Mouse (Mus musculus) liver, embryonic 15.5 days (tissue): ENCODE data around the gene Itpkb. TPM values are rescaled to one million over a fixed set of nuclear protein-coding genes. Genes with fewer than 3 reads are reported as not detected.
A peak's percentile ranks its signal among the peaks of the same experiment; 100 is the strongest.

Experiments used
- ATAC-seq: fragments of 200-750 bp; cut with Nextera tagmentation; 2 replicates; pipeline ENCODE4 v1.8.0; 2017; ENCODE audit warnings: moderate number of reproducible peaks, mild to moderate bottlenecking, moderate library complexity; ENCODE audit not compliant: insufficient read depth
- H3K27ac ChIP-seq: fragments of 300-500 bp; sonication (generic); replicated peaks from 2 replicates; pipeline ENCODE4 v1.5.1; 2015; ENCODE audit warnings: mild to moderate bottlenecking, inconsistent platforms
- H3K27me3 ChIP-seq: fragments of 300-500 bp; sonication (generic); 2 replicates; pipeline ENCODE4 v1.6.1; 2015; ENCODE audit warnings: mild to moderate bottlenecking, inconsistent platforms
- H3K36me3 ChIP-seq: fragments of 300-500 bp; sonication (generic); replicated peaks from 2 replicates; pipeline ENCODE4 v1.6.1; 2015; ENCODE audit warnings: moderate library complexity, mild to moderate bottlenecking, inconsistent platforms
- H3K4me1 ChIP-seq: fragments of 300-500 bp; sonication (generic); replicated peaks from 2 replicates; pipeline ENCODE4 v1.6.1; 2015; ENCODE audit warnings: inconsistent platforms
- H3K4me2 ChIP-seq: fragments of 300-500 bp; sonication (generic); 2 replicates; pipeline ENCODE4 v1.6.1; 2015; ENCODE audit warnings: moderate library complexity, mild to moderate bottlenecking, inconsistent platforms
- H3K4me3 ChIP-seq: fragments of 300-500 bp; sonication (generic); replicated peaks from 2 replicates; pipeline ENCODE4 v1.5.1; 2015; ENCODE audit warnings: mild to moderate bottlenecking, inconsistent platforms
- H3K9ac ChIP-seq: fragments of 300-500 bp; sonication (generic); 2 replicates; pipeline ENCODE4 v1.6.1; 2015; ENCODE audit warnings: moderate library complexity, mild to moderate bottlenecking, inconsistent platforms
- H3K9me3 ChIP-seq: fragments of 300-500 bp; sonication (generic); replicated peaks from 2 replicates; pipeline ENCODE4 v1.6.1; 2016; ENCODE audit warnings: inconsistent platforms
- WGBS: fragments of 180-500 bp; shearing (Covaris S2); methylation state at CpG from one replicate; pipeline ENCODE4 v1.1.7; 2015; ENCODE audit warnings: mixed read lengths; ENCODE audit not compliant: insufficient replicate concordance; 5-methylcytosine and 5-hydroxymethylcytosine counted together
- polyA plus RNA-seq: library from polyadenylated mRNA; unstranded; fragments of >200 nt; fragmentation: Nextera tagmentation; extraction: Ambion mirVana; gene quantifications from 2 replicates; pipeline ENCODE4 v1.2.1, GENCODE M21; 2015

Gene Itpkb
- polyA plus RNA-seq, 1 experiment from 2014 or later: 1.3 TPM

GRCm38 (mm10) chr1:180362176-180362575 is 31.9 kb downstream of the Itpkb start:
- ATAC-seq: no peak

GRCm38 (mm10) chr1:180362844-180363243 is 32.6 kb downstream of the Itpkb start:
- Histone ChIP-seq H3K4me2 (no peak overlapping the region), H3K4me3 (no peak overlapping the region), H3K9me3 (no peaks in the 10 kb centered on the region), H3K9ac (no peak overlapping the region), H3K36me3 (no peaks in the 10 kb centered on the region), H3K27me3 (0 out of 2 replicates have a peak, but pooled peaks cover 8% of the 10 kb centered on the region), H3K4me1 (peaks cover 47% of the 10 kb centered on the region), H3K27ac (0 out of 2 replicates have a peak overlapping the region, but pooled peaks have one; percentile 19)
- WGBS: 42% methylated on average over 5 of the region's 5 CpGs
- ATAC-seq: no peak

More at GRCm38 (mm10) chr1:180362176-180362575, 31.9 kb downstream of the Itpkb start:
- Histone ChIP-seq H3K36me3 (no peaks in the 10 kb centered on the region), H3K9ac (no peak overlapping the region), H3K4me1 (peaks cover 50% of the 10 kb centered on the region), H3K9me3 (no peaks in the 10 kb centered on the region), H3K4me3 (no peak overlapping the region), H3K27me3 (0 out of 2 replicates have a peak, but pooled peaks cover 8% of the 10 kb centered on the region), H3K27ac (no peak overlapping the region), H3K4me2 (no peak overlapping the region)
- WGBS: 78% methylated on average over 4 of the region's 4 CpGs

GRCm38 (mm10) chr1:180363317-180363716 is 33.0 kb downstream of the Itpkb start:
- no peak overlapping the region for H3K4me2 ChIP-seq
- no peaks in the 10 kb centered on the region for H3K36me3 ChIP-seq
- WGBS: 52% methylated on average over 3 of the region's 3 CpGs
- H3K4me1 ChIP-seq: peaks cover 46% of the 10 kb centered on the region
- H3K9ac ChIP-seq: no peak overlapping the region
- ATAC-seq: no peak
- 0 out of 2 replicates have a peak overlapping the region, but pooled peaks have one; percentile 19 for H3K27ac ChIP-seq
- no peak overlapping the region for H3K4me3 ChIP-seq
- H3K27me3 ChIP-seq: 0 out of 2 replicates have a peak, but pooled peaks cover 8% of the 10 kb centered on the region
- H3K9me3 ChIP-seq: no peaks in the 10 kb centered on the region

- no peak overlapping the region for H3K4me3 ChIP-seq
- peaks cover 46% of the 10 kb centered on the region for H3K4me1 ChIP-seq
- no peak overlapping the region for H3K9ac ChIP-seq
- H3K27me3 ChIP-seq: 0 out of 2 replicates have a peak, but pooled peaks cover 8% of the 10 kb centered on the region
- H3K36me3 ChIP-seq: no peaks in the 10 kb centered on the region
- WGBS: 30% methylated on average over 17 of the region's 17 CpGs
- H3K27ac ChIP-seq: no peak overlapping the region
- no peak for ATAC-seq
- 0 out of 2 replicates have a peak overlapping the region, but pooled peaks have one; percentile 1 for H3K4me2 ChIP-seq
- H3K9me3 ChIP-seq: no peaks in the 10 kb centered on the region
These were observed 33.7 kb downstream of the Itpkb start for GRCm38 (mm10) chr1:180364005-180364404.

GRCm38 (mm10) chr1:180364720-180365119 is 34.4 kb downstream of the Itpkb start:
- H3K4me3 ChIP-seq: peak overlapping the region; percentile 46
- H3K27ac ChIP-seq: no peak overlapping the region
- H3K27me3 ChIP-seq: 0 out of 2 replicates have a peak, but pooled peaks cover 8% of the 10 kb centered on the region
- peak overlapping the region; percentile 72 for H3K4me2 ChIP-seq
- no peak for ATAC-seq
- H3K9ac ChIP-seq: no peak overlapping the region
- H3K9me3 ChIP-seq: no peaks in the 10 kb centered on the region
- no peaks in the 10 kb centered on the region for H3K36me3 ChIP-seq
- H3K4me1 ChIP-seq: peaks cover 46% of the 10 kb centered on the region
- 12% methylated on average over 2 of the region's 2 CpGs for WGBS

GRCm38 (mm10) chr1:180365180-180365810 is 35.0 kb downstream of the Itpkb start:
- 3% methylated on average over 29 of the region's 29 CpGs for WGBS
- 0 out of 2 replicates have a peak overlapping the region, but pooled peaks have one; percentile 16 for H3K9ac ChIP-seq

GRCm38 (mm10) chr1:180365983-180366811 is 35.9 kb downstream of the Itpkb start:
- H3K4me1 ChIP-seq: peaks cover 46% of the 10 kb centered on the region
- ATAC-seq: no peak
- WGBS: 50% methylated on average over 18 of the region's 18 CpGs
- no peak overlapping the region for H3K27ac ChIP-seq
- H3K4me3 ChIP-seq: no peak overlapping the region
- H3K4me2 ChIP-seq: peak overlapping the region; percentile 72; the same call in 1 of the 2 replicates
- H3K36me3 ChIP-seq: no peaks in the 10 kb centered on the region
- no peaks in the 10 kb centered on the region for H3K9me3 ChIP-seq
- 0 out of 2 replicates have a peak, but pooled peaks cover 8% of the 10 kb centered on the region for H3K27me3 ChIP-seq
- no peak overlapping the region for H3K9ac ChIP-seq

More at GRCm38 (mm10) chr1:180365180-180365810, 35.0 kb downstream of the Itpkb start:
- H3K36me3 ChIP-seq: no peaks in the 10 kb centered on the region
- peak; percentile 88 for ATAC-seq
- peak overlapping the region; percentile 46 for H3K4me3 ChIP-seq
- H3K9me3 ChIP-seq: no peaks in the 10 kb centered on the region
- H3K27ac ChIP-seq: no peak overlapping the region; the same call in 1 of the 2 replicates
- peak overlapping the region; percentile 72 for H3K4me2 ChIP-seq
- peaks cover 46% of the 10 kb centered on the region for H3K4me1 ChIP-seq
- H3K27me3 ChIP-seq: 0 out of 2 replicates have a peak, but pooled peaks cover 8% of the 10 kb centered on the region

- Histone ChIP-seq H3K9ac (no peak overlapping the region), H3K27me3 (0 out of 2 replicates have a peak, but pooled peaks cover 8% of the 10 kb centered on the region), H3K9me3 (no peaks in the 10 kb centered on the region), H3K4me3 (no peak overlapping the region), H3K4me1 (peaks cover 46% of the 10 kb centered on the region), H3K36me3 (no peaks in the 10 kb centered on the region), H3K27ac (no peak overlapping the region), H3K4me2 (no peak overlapping the region)
- WGBS: 47% methylated on average over 3 of the region's 3 CpGs
- ATAC-seq: no peak
These were observed 36.8 kb downstream of the Itpkb start for GRCm38 (mm10) chr1:180367045-180367619.

GRCm38 (mm10) chr1:180367626-180368025 is 37.3 kb downstream of the Itpkb start:
- H3K9me3 ChIP-seq: no peaks in the 10 kb centered on the region
- ATAC-seq: no peak
- WGBS: 60% methylated on average over 3 of the region's 3 CpGs
- no peak overlapping the region for H3K9ac ChIP-seq
- 0 out of 2 replicates have a peak, but pooled peaks cover 8% of the 10 kb centered on the region for H3K27me3 ChIP-seq
- no peak overlapping the region for H3K4me3 ChIP-seq
- no peaks in the 10 kb centered on the region for H3K36me3 ChIP-seq
- no peak overlapping the region for H3K27ac ChIP-seq
- peaks cover 46% of the 10 kb centered on the region for H3K4me1 ChIP-seq
- H3K4me2 ChIP-seq: no peak overlapping the region

GRCm38 (mm10) chr1:180368112-180368511 is 37.8 kb downstream of the Itpkb start:
- ATAC-seq: no peak
- H3K27me3 ChIP-seq: 0 out of 2 replicates have a peak, but pooled peaks cover 6% of the 10 kb centered on the region
- no peak overlapping the region for H3K9ac ChIP-seq
- H3K27ac ChIP-seq: no peak overlapping the region
- H3K4me3 ChIP-seq: no peak overlapping the region
- WGBS: 71% methylated on average over 7 of the region's 7 CpGs
- no peaks in the 10 kb centered on the region for H3K36me3 ChIP-seq
- no peaks in the 10 kb centered on the region for H3K9me3 ChIP-seq
- H3K4me1 ChIP-seq: peaks cover 43% of the 10 kb centered on the region
- H3K4me2 ChIP-seq: no peak overlapping the region
